Mouse (Mus musculus) heart, embryonic 14.5 days (tissue): ENCODE data around the gene Slc5a11. TPM values are rescaled to one million over a fixed set of nuclear protein-coding genes. Genes with fewer than 3 reads are reported as not detected.

Experiments used
- ATAC-seq: fragments of 200-750 bp; cut with Nextera tagmentation; 2 replicates; pipeline ENCODE4 v1.8.0; 2017; ENCODE audit warnings: low read depth, moderate TSS enrichment; ENCODE audit not compliant: insufficient number of reproducible peaks, insufficient read depth, low FRiP score
- H3K27ac ChIP-seq, 2 experiments: fragments of 200-500 bp in 1 of 2; fragments of 300-500 bp in 1 of 2; sonication (generic) in 1 of 2; replicated peaks in 1 of 2; 2 replicates each; pipeline ENCODE4 v1.5.1; 2012 to 2014; ENCODE audit warnings: low read depth in 2 of 2, low read length in 2 of 2, control low read depth in 1 of 2, mild to moderate bottlenecking in 1 of 2, mixed read lengths in 1 of 2; ENCODE audit not compliant: control insufficient read depth in 1 of 2, insufficient read depth in 1 of 2
- H3K27me3 ChIP-seq: fragments of 300-500 bp; sonication (generic); 2 replicates; pipeline ENCODE4 v1.6.1; 2014; ENCODE audit warnings: mild to moderate bottlenecking, low read length, control low read depth; ENCODE audit not compliant: control insufficient read depth, insufficient read depth
- H3K36me3 ChIP-seq: fragments of 300-500 bp; sonication (generic); 2 replicates; pipeline ENCODE4 v1.6.1; 2014; ENCODE audit warnings: mild to moderate bottlenecking, control low read depth, low read length, mixed read lengths; ENCODE audit not compliant: control insufficient read depth, insufficient read depth
- H3K4me1 ChIP-seq, 2 experiments: fragments of 200-500 bp in 1 of 2; fragments of 300-500 bp in 1 of 2; sonication (generic) in 1 of 2; 2 replicates each; pipeline ENCODE4 v1.6.1; 2012 to 2014; ENCODE audit warnings: low read length in 2 of 2, control low read depth in 1 of 2, mixed read lengths in 1 of 2; ENCODE audit not compliant: control insufficient read depth in 2 of 2, insufficient read depth in 2 of 2
- H3K4me2 ChIP-seq: fragments of 300-500 bp; sonication (generic); 2 replicates; pipeline ENCODE4 v1.6.1; 2014; ENCODE audit warnings: mild to moderate bottlenecking, low read length
- H3K4me3 ChIP-seq, 2 experiments: fragments of 200-500 bp in 1 of 2; fragments of 300-500 bp in 1 of 2; sonication (generic) in 1 of 2; 2 replicates each; pipeline ENCODE4 v1.5.1; 2012 to 2014; ENCODE audit warnings: low read length in 2 of 2, mild to moderate bottlenecking in 2 of 2, control low read depth in 1 of 2, low read depth in 1 of 2, moderate library complexity in 1 of 2; ENCODE audit not compliant: control insufficient read depth in 1 of 2, insufficient read depth in 1 of 2
- H3K9ac ChIP-seq: fragments of 300-500 bp; sonication (generic); 2 replicates; pipeline ENCODE4 v1.6.1; 2014; ENCODE audit warnings: mild to moderate bottlenecking, low read length
- H3K9me3 ChIP-seq: fragments of 300-500 bp; sonication (generic); 2 replicates; pipeline ENCODE4 v1.6.1; 2016; ENCODE audit warnings: low read length, control low read depth; ENCODE audit not compliant: control insufficient read depth
- WGBS: fragments of 180-500 bp; shearing (Covaris S2); extraction: QIAGEN DNeasy Blood & Tissue Kit; methylation state at CpG from one replicate; pipeline ENCODE4 v1.1.7; 2014; 5-methylcytosine and 5-hydroxymethylcytosine counted together
- polyA plus RNA-seq: library from polyadenylated mRNA; unstranded; fragments of >200 nt; fragmentation: Nextera tagmentation; extraction: Ambion mirVana; gene quantifications from 2 replicates; pipeline ENCODE4 v1.2.1, GENCODE M21; 2014

Gene Slc5a11
- polyA plus RNA-seq, 1 experiment from 2014 or later = 0.51 TPM

DNA sequence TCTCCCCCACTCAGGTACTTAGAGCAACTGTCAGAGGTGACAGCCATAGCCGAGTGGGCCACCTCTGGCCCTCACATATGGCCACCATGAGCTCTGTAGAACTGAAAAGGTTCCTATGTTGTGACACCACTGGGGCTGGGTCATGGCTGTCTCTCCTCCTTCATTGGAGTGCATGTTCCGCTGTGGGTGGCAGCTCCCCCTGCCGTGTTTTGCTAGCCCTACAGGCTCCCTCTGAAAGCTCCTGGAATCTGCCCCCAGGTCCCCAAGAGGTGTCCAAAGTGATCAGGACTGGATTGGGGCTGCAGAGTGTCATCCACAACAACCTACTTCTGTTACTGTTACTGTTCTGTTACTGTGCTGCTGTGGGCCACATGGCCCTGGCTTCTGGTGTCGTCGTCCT is 2.3 kb upstream of the Slc5a11 start:
- Histone ChIP-seq H3K4me1 (peaks cover 14% of the 10 kb centered on the region in 2 experiments), H3K4me3 (no peak overlapping the region), H3K9me3 (no peaks in the 10 kb centered on the region), H3K4me2 (no peak overlapping the region), H3K36me3 (no peaks in the 10 kb centered on the region), H3K9ac (no peak overlapping the region), H3K27ac (no peak overlapping the region), H3K27me3 (no peaks in the 10 kb centered on the region)
- ATAC-seq = no peak
- WGBS = 82% methylated on average over 5 of the region's 5 CpGs

DNA sequence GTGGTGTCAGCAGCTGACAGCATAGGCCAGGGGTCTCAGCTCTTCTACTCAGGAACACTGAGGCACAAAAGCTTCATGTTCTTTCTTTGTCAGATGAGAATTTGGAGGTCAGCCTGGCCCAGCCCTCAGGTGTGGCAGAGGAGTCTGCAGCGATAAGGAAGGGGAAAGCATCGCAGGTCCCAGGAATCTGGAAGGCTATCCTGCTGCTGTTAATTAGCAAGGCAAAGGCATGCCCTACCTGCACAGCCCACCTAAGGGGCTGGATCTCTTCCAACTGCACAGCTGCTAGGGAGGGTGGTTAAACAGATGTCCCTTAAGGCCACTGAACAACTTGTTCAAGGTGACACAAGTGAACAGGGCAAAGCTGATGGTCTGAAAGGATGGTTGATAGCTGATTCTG is 558 bp downstream of the Slc5a11 start:
- Histone ChIP-seq H3K4me2 (no peak overlapping the region), H3K27me3 (no peaks in the 10 kb centered on the region), H3K9ac (no peak overlapping the region), H3K9me3 (no peaks in the 10 kb centered on the region), H3K4me1 (peaks cover 9 to 10% of the 10 kb centered on the region in 2 experiments), H3K4me3 (no peak overlapping the region), H3K27ac (no peak overlapping the region), H3K36me3 (no peaks in the 10 kb centered on the region)
- 77% methylated on average over 2 of the region's 2 CpGs for WGBS
- no peak for ATAC-seq

DNA sequence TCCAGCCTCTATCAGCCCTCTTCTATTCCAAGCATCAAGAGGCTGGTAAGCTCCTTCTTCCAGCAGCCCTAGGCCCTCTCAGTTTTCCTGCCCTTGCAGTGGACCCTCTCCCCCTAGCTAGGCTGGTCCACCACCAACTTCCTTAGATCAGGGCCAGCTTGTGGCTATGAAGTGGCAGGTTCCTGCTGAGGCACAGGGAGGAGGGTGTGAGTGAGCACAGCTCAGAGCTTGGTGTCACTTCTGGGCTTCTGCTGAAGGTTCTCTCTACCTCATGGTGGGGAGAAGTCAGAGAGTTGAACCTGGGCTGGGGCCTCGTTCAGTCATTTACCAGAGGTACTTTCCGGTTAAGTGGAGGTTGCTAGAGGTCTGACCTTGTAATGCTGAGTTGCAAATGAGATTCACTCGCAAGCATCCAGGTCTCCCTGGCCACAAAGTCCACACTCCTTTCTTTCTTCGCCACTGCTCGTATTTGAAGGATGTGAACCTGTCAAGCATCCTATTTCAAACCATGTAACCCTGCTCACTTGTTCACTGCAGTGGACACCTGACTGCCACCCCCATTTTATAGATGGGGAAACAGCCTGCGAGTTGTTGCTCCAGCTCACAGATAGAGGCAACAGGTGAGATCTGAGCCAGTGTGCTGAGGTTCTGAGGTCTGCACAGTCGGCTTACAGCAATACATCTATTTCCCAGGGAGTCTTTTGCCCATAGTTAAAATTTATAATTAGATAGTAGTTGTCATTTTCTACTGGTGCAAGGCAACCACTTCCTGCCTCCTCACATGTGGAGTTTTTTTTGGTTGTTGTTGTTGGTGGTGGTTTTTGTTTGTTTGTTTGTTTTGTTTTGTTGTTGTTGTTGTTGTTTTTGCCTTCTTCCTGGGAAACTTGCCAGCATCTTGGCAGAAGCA is 3.1 kb downstream of the Slc5a11 start:
- Histone ChIP-seq H3K4me1 (peaks cover 7 to 8% of the 10 kb centered on the region in 2 experiments; a peak in 3 of 4 replicates), H3K27ac (no peak overlapping the region), H3K4me2 (no peak overlapping the region), H3K9ac (no peak overlapping the region), H3K27me3 (no peaks in the 10 kb centered on the region), H3K36me3 (no peaks in the 10 kb centered on the region), H3K9me3 (no peaks in the 10 kb centered on the region), H3K4me3 (no peak overlapping the region)
- ATAC-seq = no peak
- WGBS = 77% methylated on average over 7 of the region's 7 CpGs

DNA sequence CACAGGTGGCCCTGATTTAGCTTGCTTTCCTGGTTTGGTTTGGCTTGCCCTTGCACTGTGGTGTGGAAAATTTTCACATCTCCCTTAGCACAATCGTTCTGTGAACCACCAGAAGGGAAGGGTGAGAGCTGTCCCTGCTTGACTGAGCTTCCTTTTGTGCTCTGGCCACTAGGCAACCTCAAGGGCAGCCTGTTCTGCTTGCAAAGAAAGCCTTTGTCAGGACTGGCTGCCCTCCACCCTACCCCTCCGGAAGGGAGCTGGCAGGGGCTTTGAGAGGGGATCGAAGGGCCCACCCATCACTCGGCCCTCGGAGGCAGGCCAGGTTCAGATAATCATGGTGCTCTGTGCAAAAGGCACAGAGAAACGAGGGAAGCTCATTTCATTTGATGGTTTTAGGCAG is 4.0 kb downstream of the Slc5a11 start:
- Histone ChIP-seq H3K4me2 (no peak overlapping the region), H3K4me3 (no peak overlapping the region)
- 54% methylated on average over 6 of the region's 6 CpGs for WGBS

DNA sequence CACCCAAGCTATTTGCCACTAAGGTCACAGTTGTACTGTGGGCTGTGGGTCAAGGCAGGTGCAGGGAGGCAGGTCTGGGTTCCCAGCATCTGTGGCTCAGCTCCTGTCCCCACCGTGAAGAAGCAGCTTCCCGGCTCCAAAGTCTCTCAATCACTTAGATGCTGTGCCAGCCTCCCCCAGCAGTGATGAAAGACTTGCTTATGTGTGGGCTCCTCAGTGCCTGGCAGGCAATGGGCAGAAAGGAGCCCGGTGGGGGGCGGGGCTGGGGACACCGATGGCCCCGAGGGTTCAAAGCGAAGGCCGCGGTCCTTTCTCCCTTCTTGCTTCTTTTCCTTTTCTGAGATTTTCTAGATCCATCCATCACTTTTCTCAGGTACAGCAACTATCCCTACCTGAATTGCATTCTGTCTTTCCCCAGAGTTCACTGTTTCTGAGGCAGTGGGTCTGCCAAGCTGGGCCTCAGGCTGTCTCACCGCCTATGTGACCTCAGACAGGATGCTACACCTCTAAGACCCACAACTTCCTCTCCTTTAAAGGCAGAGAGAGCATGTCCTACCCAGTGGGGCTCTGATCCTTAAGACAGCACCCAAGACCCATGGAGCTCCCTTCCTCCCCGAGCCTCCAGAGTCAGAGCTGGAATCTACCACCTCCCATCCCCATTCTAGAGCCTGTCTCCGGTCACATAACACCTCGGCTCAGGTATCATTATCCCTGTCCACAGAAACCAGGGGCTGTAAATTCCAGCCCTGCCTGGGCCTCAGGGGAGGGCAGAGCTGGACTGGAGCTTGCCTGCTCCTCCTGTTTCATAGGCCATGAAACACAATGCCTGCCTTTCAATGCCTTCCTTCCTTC is 5.4 kb downstream of the Slc5a11 start:
- peaks cover 0 to under 1% of the 10 kb centered on the region in 2 experiments; a peak in 1 of 4 replicates for H3K4me1 ChIP-seq
- no peak overlapping the region for H3K4me2 ChIP-seq
- no peaks in the 10 kb centered on the region for H3K27me3 ChIP-seq
- H3K27ac ChIP-seq = no peak overlapping the region
- H3K4me3 ChIP-seq = no peak overlapping the region
- no peak for ATAC-seq
- H3K9ac ChIP-seq = no peak overlapping the region
- no peaks in the 10 kb centered on the region for H3K36me3 ChIP-seq
- 73% methylated on average over 13 of the region's 13 CpGs for WGBS
- no peaks in the 10 kb centered on the region for H3K9me3 ChIP-seq

More for the DNA sequence above, 4.0 kb downstream of the Slc5a11 start:
- Histone ChIP-seq H3K36me3 (no peaks in the 10 kb centered on the region), H3K4me1 (peaks cover 7 to 8% of the 10 kb centered on the region in 2 experiments; a peak in 3 of 4 replicates), H3K9me3 (no peaks in the 10 kb centered on the region), H3K27ac (no peak overlapping the region), H3K9ac (no peak overlapping the region), H3K27me3 (no peaks in the 10 kb centered on the region)
- no peak for ATAC-seq

DNA sequence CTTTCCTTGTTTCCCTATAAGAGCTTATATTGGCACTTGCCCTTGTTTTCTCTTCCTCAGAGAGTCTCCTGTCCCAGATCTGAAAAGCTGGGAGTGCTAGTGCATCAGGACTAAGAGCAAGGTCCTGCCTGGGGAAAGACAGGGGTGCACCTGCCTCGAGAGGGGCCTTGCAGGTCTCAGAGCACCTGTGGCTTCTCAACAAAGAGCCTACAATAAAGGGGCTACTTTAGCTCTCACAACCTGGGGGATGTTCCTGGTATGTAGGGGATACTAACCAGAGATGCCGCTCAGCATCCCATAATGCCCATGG is 6.0 kb downstream of the Slc5a11 start:
- no peak overlapping the region for H3K4me3 ChIP-seq
- H3K36me3 ChIP-seq = no peaks in the 10 kb centered on the region
- WGBS = 72% methylated on average over 2 of the region's 2 CpGs
- no peak overlapping the region for H3K4me2 ChIP-seq
- H3K27ac ChIP-seq = no peak overlapping the region
- no peaks in the 10 kb centered on the region for H3K27me3 ChIP-seq
- H3K4me1 ChIP-seq = no peaks in the 10 kb centered on the region
- no peak overlapping the region for H3K9ac ChIP-seq
- ATAC-seq = no peak
- H3K9me3 ChIP-seq = no peaks in the 10 kb centered on the region

DNA sequence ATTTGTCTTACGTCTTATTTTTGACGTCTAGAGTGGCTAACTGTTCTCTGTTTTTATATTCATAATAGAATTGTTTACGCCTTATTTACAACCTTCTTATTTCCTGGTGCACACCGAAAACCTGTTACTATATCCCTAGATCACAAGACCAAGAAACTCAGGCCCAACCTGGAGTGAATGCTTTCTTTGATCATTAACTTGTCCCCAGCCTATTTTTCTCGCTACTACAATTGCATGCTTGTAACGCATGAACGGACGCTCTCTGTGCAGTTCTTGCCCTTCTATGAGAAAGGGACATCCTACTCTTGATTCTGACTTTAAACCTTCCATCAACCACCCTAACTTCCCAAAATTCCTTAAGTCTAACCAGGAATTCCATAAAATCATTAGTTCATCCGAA is 9.5 kb downstream of the Slc5a11 start:
- Histone ChIP-seq H3K9me3 (no peaks in the 10 kb centered on the region), H3K9ac (no peak overlapping the region), H3K27ac (no peak overlapping the region), H3K27me3 (no peaks in the 10 kb centered on the region), H3K4me2 (no peak overlapping the region), H3K4me1 (peaks cover 0 to 6% of the 10 kb centered on the region in 2 experiments; a peak in 2 of 4 replicates), H3K4me3 (no peak overlapping the region), H3K36me3 (no peaks in the 10 kb centered on the region)
- no peak for ATAC-seq
- WGBS = 86% methylated on average over 9 of the region's 9 CpGs
